Mouse (Mus musculus): ENCODE measurements around the gene Rpgrip1l.

Gene Rpgrip1l

GRCm38 (mm10) chr8:91329461-91329850 lies 16.4 kb upstream of the Rpgrip1l start:
- DNase-seq (ENCODE audit: extremely low spot score, low read depth, low spot score): no peak

GRCm38 (mm10) chr8:91329056-91329455 lies 16.0 kb upstream of the Rpgrip1l start:
- no peak for DNase-seq (ENCODE audit: extremely low spot score, low read depth, low spot score)

GRCm38 (mm10) chr8:91327471-91328205 lies 14.6 kb upstream of the Rpgrip1l start:
- no peak for DNase-seq (ENCODE audit: extremely low spot score, low read depth, low spot score)

- DNase-seq (ENCODE audit: extremely low spot score, low read depth, low spot score): no peak
These were observed 13.9 kb upstream of the Rpgrip1l start for GRCm38 (mm10) chr8:91326946-91327345.

GRCm38 (mm10) chr8:91326018-91326417 lies 13.0 kb upstream of the Rpgrip1l start:
- no peak for DNase-seq (ENCODE audit: extremely low spot score, low read depth, low spot score)

GRCm38 (mm10) chr8:91324916-91325315 lies 11.9 kb upstream of the Rpgrip1l start:
- no peak for DNase-seq (ENCODE audit: extremely low spot score, low read depth, low spot score)

- DNase-seq (ENCODE audit: extremely low spot score, low read depth, low spot score): no peak
These were observed 11.2 kb upstream of the Rpgrip1l start for GRCm38 (mm10) chr8:91324271-91324670.

GRCm38 (mm10) chr8:91323511-91323910 lies 10.4 kb upstream of the Rpgrip1l start:
- no peak for DNase-seq (ENCODE audit: extremely low spot score, low read depth, low spot score)

GRCm38 (mm10) chr8:91318938-91319729 lies 6.1 kb upstream of the Rpgrip1l start:
- no peak for DNase-seq (ENCODE audit: extremely low spot score, low read depth, low spot score)

GRCm38 (mm10) chr8:91317567-91318227 lies 4.6 kb upstream of the Rpgrip1l start:
- DNase-seq (ENCODE audit: extremely low spot score, low read depth, low spot score): no peak

- no peak for DNase-seq (ENCODE audit: extremely low spot score, low read depth, low spot score)
These were observed 720 bp downstream of the Rpgrip1l start for GRCm38 (mm10) chr8:91312342-91312741.

GRCm38 (mm10) chr8:91304481-91305386 lies 8.3 kb downstream of the Rpgrip1l start:
- peak; percentile 56 for DNase-seq (ENCODE audit: extremely low spot score, low read depth, low spot score)

GRCm38 (mm10) chr8:91298672-91299071 lies 14.4 kb downstream of the Rpgrip1l start:
- DNase-seq (ENCODE audit: extremely low spot score, low read depth, low spot score): no peak

GRCm38 (mm10) chr8:91295786-91296185 lies 17.3 kb downstream of the Rpgrip1l start:
- no peak for DNase-seq (ENCODE audit: extremely low spot score, low read depth, low spot score)

- DNase-seq (ENCODE audit: extremely low spot score, low read depth, low spot score): no peak
These were observed 22.5 kb downstream of the Rpgrip1l start for GRCm38 (mm10) chr8:91290576-91290975.

- no peak for DNase-seq (ENCODE audit: extremely low spot score, low read depth, low spot score)
These were observed 26.8 kb downstream of the Rpgrip1l start for GRCm38 (mm10) chr8:91286237-91286636.

- DNase-seq (ENCODE audit: extremely low spot score, low read depth, low spot score): no peak
These were observed 29.2 kb downstream of the Rpgrip1l start for GRCm38 (mm10) chr8:91283815-91284214.

GRCm38 (mm10) chr8:91282655-91283054 lies 30.4 kb downstream of the Rpgrip1l start:
- DNase-seq (ENCODE audit: extremely low spot score, low read depth, low spot score): no peak

GRCm38 (mm10) chr8:91281545-91281944 lies 31.5 kb downstream of the Rpgrip1l start:
- no peak for DNase-seq (ENCODE audit: extremely low spot score, low read depth, low spot score)

- DNase-seq (ENCODE audit: extremely low spot score, low read depth, low spot score): no peak
These were observed 32.4 kb downstream of the Rpgrip1l start for GRCm38 (mm10) chr8:91280467-91281212.
